Mouse (Mus musculus): ENCODE data around the gene Gid8.

Gene Gid8

DNA sequence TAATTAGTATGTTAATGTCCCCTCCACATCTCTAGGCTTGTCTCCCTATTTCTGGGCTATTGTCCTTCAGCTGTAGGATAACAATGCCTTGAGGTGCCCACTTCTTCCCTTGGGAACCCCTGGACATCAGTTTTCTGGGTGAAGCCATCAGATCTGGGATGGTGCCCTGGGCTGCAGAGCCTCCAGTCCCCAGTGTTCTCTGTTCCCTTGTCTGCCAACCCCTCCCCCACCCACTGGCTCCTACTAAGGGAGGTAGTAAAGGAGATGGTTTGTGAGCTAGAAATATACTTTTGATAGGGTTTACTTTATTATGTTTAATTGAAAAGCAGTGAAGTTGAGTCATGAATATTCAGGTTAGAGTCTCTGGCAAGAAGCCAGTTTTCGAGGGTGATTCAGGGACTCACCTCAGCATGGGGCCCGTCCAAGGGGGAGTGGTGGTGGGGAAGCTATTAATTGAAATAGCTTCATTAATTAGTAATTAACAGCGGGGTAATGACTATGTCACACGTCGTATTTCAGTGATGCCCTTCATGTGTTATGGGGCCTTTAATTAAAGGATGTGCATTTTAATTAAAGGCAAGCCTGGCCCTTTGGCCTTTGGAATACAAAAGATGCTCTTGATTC is 36.8 kb downstream of the Gid8 start:
- in situ Hi-C loops (cut with MboI, MseI), result no loop called here

DNA sequence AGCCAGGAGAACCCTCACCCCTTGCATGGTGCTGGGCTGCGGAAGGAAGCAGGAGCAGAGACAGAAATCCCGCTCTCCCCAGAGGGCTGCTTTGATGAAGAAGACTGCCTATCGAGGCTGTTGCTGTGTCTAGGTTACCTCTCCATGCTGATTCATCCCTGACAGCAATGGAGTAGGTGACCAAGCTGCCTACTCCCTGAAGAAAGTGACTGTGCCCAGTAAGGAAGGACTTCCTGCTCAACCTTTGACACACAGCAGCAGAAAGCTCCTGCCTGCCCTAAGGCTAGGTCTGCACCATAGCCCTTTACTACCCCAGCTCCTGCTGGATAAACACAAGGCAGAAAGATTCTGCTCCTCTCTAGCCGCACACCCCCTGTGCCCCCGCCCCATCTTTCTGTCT is 39.0 kb downstream of the Gid8 start:
- in situ Hi-C loops (cut with MboI, MseI), result no loop called here

DNA sequence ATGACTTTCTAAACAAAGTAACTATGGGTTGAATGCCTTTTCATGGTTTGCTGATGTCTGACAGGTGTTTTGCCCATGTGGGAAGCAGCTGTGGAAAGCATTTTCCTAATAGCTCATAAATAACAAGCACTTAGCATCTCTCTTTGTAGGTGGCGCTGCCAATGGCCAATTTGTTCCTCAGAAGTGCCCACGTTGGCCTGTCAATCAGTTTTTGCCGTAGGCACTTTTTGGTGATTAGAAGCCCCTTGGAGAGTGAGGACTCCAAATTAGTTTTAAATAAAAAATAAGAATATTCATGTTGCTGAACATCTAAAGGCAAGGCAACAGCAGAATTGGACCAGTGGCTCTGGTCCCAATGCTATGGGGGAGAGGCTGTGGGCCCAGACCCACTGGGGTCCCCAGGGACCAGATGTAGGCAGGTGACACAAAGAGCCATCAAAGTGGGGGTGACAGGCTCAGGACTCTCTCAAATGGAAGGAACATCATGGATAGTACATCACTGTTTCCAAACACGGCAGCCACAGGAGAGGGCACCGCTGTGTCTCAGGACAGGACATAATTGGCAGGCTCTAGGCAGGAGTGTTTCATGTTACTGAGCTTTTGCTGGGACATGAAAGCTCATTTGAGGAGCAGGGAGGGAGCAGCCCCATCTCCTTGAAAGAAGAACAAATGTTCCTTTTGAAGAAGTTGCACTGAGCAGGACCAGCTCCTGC is 45.2 kb downstream of the Gid8 start:
- in situ Hi-C loops (cut with MboI, MseI), result loop anchor here (10.0 kb wide), 1 partner anchor 430 kb away; no protein-coding TSS in a partner anchor

- in situ Hi-C loops (cut with MboI, MseI), result loop anchor here (10.0 kb wide), 1 partner anchor 431 kb away; no protein-coding TSS in a partner anchor
Measured at GRCm38 (mm10) chr2:180755896-180756295, 46.0 kb downstream of the Gid8 start.

DNA sequence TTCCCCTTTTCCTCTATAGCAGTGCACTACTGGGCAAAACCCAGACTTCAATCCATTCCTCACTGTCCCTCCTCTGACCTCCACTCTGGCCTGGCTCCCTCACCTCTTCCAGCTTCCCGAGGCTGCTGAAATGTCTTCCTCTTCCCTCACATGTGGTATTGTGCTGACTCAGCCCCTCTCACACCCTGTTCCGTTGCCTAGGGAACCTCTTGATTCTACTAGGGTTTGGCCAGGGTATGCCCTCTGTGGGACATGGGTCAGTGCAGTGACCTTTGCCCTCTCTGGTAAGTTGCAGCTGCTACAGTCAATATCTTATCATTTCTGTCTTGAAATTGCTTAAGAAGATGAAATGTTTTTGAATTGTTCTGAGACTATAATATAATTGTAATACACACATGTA is 46.9 kb downstream of the Gid8 start:
- in situ Hi-C loops (cut with MboI, MseI), result loop anchor here (10.0 kb wide), 1 partner anchor 432 kb away; no protein-coding TSS in a partner anchor

DNA sequence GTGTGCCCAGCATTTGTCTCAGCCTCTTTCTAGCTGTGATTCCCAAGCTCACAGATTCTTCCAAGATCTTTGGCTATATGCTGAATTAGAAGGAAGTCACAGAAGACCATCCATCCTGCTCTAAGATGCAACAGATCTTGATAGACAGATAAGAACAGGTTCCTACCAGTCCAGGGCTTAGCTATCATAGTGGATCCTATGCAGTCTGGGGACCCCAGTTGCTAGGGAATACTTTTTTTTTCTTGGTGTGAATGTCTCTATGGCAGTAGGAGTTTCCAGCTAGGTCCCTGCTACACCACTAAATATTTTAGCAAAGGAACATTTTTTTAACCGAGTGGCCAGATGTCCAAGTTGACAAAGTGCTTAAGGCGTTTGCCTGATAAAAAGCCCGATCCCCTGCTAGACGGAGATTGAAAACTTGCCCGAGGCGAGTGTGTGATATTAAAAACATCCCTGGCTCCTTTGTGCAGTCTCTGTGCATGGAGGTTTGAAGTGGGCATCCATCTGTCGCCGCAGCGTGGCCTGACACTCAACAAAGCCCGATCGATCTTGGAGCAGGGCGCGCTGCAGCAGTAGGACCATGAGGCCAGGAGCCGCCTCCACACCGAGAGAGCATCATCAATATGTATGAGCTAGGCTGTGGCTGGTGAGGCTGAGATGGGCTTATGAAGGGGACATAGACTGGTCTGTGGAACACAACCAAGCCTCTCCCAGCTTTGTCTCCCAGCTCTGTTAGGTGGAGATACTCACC is 48.8 kb downstream of the Gid8 start:
- in situ Hi-C loops (cut with MboI, MseI), result loop anchor here (10.0 kb wide), 1 partner anchor 434 kb away; no protein-coding TSS in a partner anchor

- in situ Hi-C loops (cut with MboI, MseI), result no loop called here
Measured at GRCm38 (mm10) chr2:180764986-180765385, 55.1 kb downstream of the Gid8 start.

DNA sequence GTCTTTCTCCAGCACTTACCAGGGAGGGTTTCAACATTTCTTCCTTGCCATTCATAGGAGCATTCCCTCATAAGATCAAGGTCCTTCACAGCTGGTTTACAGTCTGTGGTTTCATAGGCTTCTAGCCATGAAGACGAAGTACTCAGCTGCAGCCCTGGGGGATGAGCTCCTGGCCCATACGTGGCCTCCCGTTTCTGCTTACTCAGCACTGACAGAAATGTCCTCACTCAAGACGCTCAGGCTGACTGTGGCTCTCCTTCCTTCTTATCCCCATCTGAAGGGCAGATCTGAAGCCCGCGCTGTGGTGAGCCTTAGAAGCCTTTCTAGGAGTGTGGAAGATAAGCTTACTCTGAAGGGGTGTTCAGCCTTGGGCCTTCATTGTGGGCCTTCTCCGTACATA is 55.8 kb downstream of the Gid8 start:
- in situ Hi-C loops (cut with MboI, MseI), result no loop called here
